Mouse (Mus musculus) stomach, embryonic 16.5 days (tissue): ENCODE results near the gene Brd4. TPM values are rescaled to one million over a fixed set of nuclear protein-coding genes. Genes with fewer than 3 reads are reported as not detected.

Experiments used
- ATAC-seq: fragments of 200-750 bp; cut with Nextera tagmentation; 2 replicates; pipeline ENCODE4 v1.8.0; 2017; ENCODE audit warnings: moderate number of reproducible peaks, moderate TSS enrichment; ENCODE audit not compliant: insufficient read depth, low FRiP score
- H3K27ac ChIP-seq: fragments of 300-500 bp; sonication (generic); 2 replicates; pipeline ENCODE4 v1.5.1; 2014; ENCODE audit warnings: low read length
- H3K27me3 ChIP-seq: fragments of 300-500 bp; sonication (generic); 2 replicates; pipeline ENCODE4 v1.6.1; 2014; ENCODE audit warnings: low read length, control low read depth, mixed read lengths; ENCODE audit not compliant: control insufficient read depth, insufficient read depth
- H3K36me3 ChIP-seq: fragments of 300-500 bp; sonication (generic); 2 replicates; pipeline ENCODE4 v1.6.1; 2014; ENCODE audit warnings: low read length; ENCODE audit not compliant: control insufficient read depth, insufficient read depth
- H3K4me1 ChIP-seq: fragments of 300-500 bp; sonication (generic); 2 replicates; pipeline ENCODE4 v1.6.1; 2014; ENCODE audit warnings: low read length, control low read depth, mixed read lengths; ENCODE audit not compliant: control insufficient read depth, insufficient read depth
- H3K4me2 ChIP-seq: fragments of 300-500 bp; sonication (generic); 2 replicates; pipeline ENCODE4 v1.6.1; 2014; ENCODE audit warnings: low read depth, low read length, mixed read lengths
- H3K4me3 ChIP-seq: fragments of 300-500 bp; sonication (generic); replicated peaks from 2 replicates; pipeline ENCODE4 v1.5.1; 2014; ENCODE audit warnings: mild to moderate bottlenecking, low read length
- H3K9ac ChIP-seq: fragments of 300-500 bp; sonication (generic); 2 replicates; pipeline ENCODE4 v1.6.1; 2014; ENCODE audit warnings: low read length
- H3K9me3 ChIP-seq: fragments of 300-500 bp; sonication (generic); replicated peaks from 2 replicates; pipeline ENCODE4 v1.6.1; 2016; ENCODE audit warnings: low read length, control low read depth; ENCODE audit not compliant: control insufficient read depth
- WGBS: fragments of 180-500 bp; shearing (Covaris S2); extraction: QIAGEN DNeasy Blood & Tissue Kit; methylation state at CpG from one replicate; pipeline ENCODE4 v1.1.7; 2014; 5-methylcytosine and 5-hydroxymethylcytosine counted together
- polyA plus RNA-seq: library from polyadenylated mRNA; unstranded; fragments of >200 nt; fragmentation: Nextera tagmentation; extraction: Ambion mirVana; gene quantifications from 2 replicates; pipeline ENCODE4 v1.2.1, GENCODE M21; 2015

Gene Brd4
- 51.7 and 58.0 TPM in 2 replicates for polyA plus RNA-seq

GRCm38 (mm10) chr17:32284262-32285137 lies at the start of gene Brd4:
Gene Brd4, minus strand, starts transcription at chr17:32284722.
- Histone ChIP-seq H3K9ac (peak within 1 kb of the TSS; percentile 99), H3K9me3 (no peaks in the 10 kb centered on the region), H3K27ac (peak within 1 kb of the TSS; percentile 99), H3K27me3 (no peaks in the 10 kb centered on the region), H3K4me1 (peaks cover 18% of the 10 kb centered on the region), H3K4me3 (peak within 1 kb of the TSS; percentile 97), H3K36me3 (no peaks in the 10 kb centered on the region), H3K4me2 (peak within 1 kb of the TSS; percentile 72)
- peak; percentile 92 for ATAC-seq
- WGBS = under 1% methylated on average over 96 of the region's 100 CpGs

- Histone ChIP-seq H3K36me3 (peaks cover 33% of the 10 kb centered on the region), H3K27me3 (no peaks in the 10 kb centered on the region), H3K4me2 (no peak overlapping the region), H3K4me3 (no peak overlapping the region), H3K9me3 (no peaks in the 10 kb centered on the region), H3K4me1 (no peaks in the 10 kb centered on the region), H3K9ac (no peak overlapping the region), H3K27ac (no peak overlapping the region)
- ATAC-seq = 0 out of 2 replicates have a peak, but pooled peaks have one; percentile 35
- WGBS = 64% methylated on average over 31 of the region's 31 CpGs
Observed at GRCm38 (mm10) chr17:32333675-32334303, 49.3 kb upstream of the Brd4 start.

GRCm38 (mm10) chr17:32327501-32327900 lies 43.0 kb upstream of the Brd4 start:
- Histone ChIP-seq H3K4me2 (no peak overlapping the region), H3K9ac (no peak overlapping the region), H3K4me3 (no peak overlapping the region), H3K27me3 (no peaks in the 10 kb centered on the region), H3K9me3 (no peaks in the 10 kb centered on the region), H3K4me1 (0 out of 2 replicates have a peak, but pooled peaks cover 2% of the 10 kb centered on the region), H3K36me3 (peaks cover 9% of the 10 kb centered on the region; the same call in 1 of the 2 replicates), H3K27ac (no peak overlapping the region)
- ATAC-seq = no peak

- no peak overlapping the region for H3K4me3 ChIP-seq
- H3K27ac ChIP-seq = no peak overlapping the region
- no peaks in the 10 kb centered on the region for H3K9me3 ChIP-seq
- H3K36me3 ChIP-seq = peaks cover 5% of the 10 kb centered on the region; the same call in 1 of the 2 replicates
- H3K4me2 ChIP-seq = no peak overlapping the region
- ATAC-seq = no peak
- WGBS = 81% methylated on average over 1 of the region's 1 CpGs
- H3K27me3 ChIP-seq = no peaks in the 10 kb centered on the region
- H3K4me1 ChIP-seq = peaks cover 18% of the 10 kb centered on the region
- H3K9ac ChIP-seq = no peak overlapping the region
Observed at GRCm38 (mm10) chr17:32322809-32323208, 38.3 kb upstream of the Brd4 start.

- ATAC-seq = no peak
- peaks cover 18% of the 10 kb centered on the region for H3K4me1 ChIP-seq
- 12% methylated on average over 6 of the region's 6 CpGs for WGBS
- no peaks in the 10 kb centered on the region for H3K27me3 ChIP-seq
- peaks cover 15% of the 10 kb centered on the region for H3K36me3 ChIP-seq
- peak overlapping the region; percentile 81 for H3K4me3 ChIP-seq
- peak overlapping the region; percentile 86 for H3K27ac ChIP-seq
- no peaks in the 10 kb centered on the region for H3K9me3 ChIP-seq
- peak overlapping the region; percentile 78 for H3K4me2 ChIP-seq
- H3K9ac ChIP-seq = peak overlapping the region; percentile 83
Observed at GRCm38 (mm10) chr17:32321836-32322235, 37.3 kb upstream of the Brd4 start.

- Histone ChIP-seq H3K4me2 (peak overlapping the region; percentile 78), H3K36me3 (peaks cover 19% of the 10 kb centered on the region), H3K27ac (peak overlapping the region; percentile 86), H3K9me3 (no peaks in the 10 kb centered on the region), H3K4me3 (peak overlapping the region; percentile 81), H3K4me1 (peaks cover 18% of the 10 kb centered on the region), H3K27me3 (no peaks in the 10 kb centered on the region), H3K9ac (peak overlapping the region; percentile 83)
- under 1% methylated on average over 23 of the region's 23 CpGs for WGBS
- ATAC-seq = peak; percentile 73
Observed at GRCm38 (mm10) chr17:32321390-32321734, 36.8 kb upstream of the Brd4 start.

GRCm38 (mm10) chr17:32320597-32321389 lies 36.3 kb upstream of the Brd4 start, which contains the start of gene Akap8:
Gene Akap8, minus strand, starts transcription at chr17:32321238.
- Histone ChIP-seq H3K4me3 (peak within 1 kb of the TSS; percentile 81), H3K4me2 (peak within 1 kb of the TSS; percentile 93), H3K9ac (peak within 1 kb of the TSS; percentile 88), H3K36me3 (peaks cover 25% of the 10 kb centered on the region), H3K4me1 (peaks cover 18% of the 10 kb centered on the region), H3K9me3 (no peaks in the 10 kb centered on the region), H3K27ac (peak within 1 kb of the TSS; percentile 92), H3K27me3 (no peaks in the 10 kb centered on the region)
- WGBS = under 1% methylated on average over 82 of the region's 83 CpGs
- ATAC-seq = peak; percentile 97

GRCm38 (mm10) chr17:32319950-32320349 lies 35.4 kb upstream of the Brd4 start:
- Histone ChIP-seq H3K9ac (peak overlapping the region; percentile 88), H3K9me3 (no peaks in the 10 kb centered on the region), H3K27ac (peak overlapping the region; percentile 92), H3K4me3 (peak overlapping the region; percentile 81), H3K4me2 (peak overlapping the region; percentile 93), H3K27me3 (no peaks in the 10 kb centered on the region), H3K36me3 (peaks cover 25% of the 10 kb centered on the region), H3K4me1 (peaks cover 18% of the 10 kb centered on the region)
- WGBS = 0% methylated on average over 7 of the region's 7 CpGs
- no peak for ATAC-seq
